Mouse (Mus musculus): ENCODE measurements around the gene Prkcd.
A peak's percentile ranks its signal among the peaks of the same experiment; 100 is the strongest.

Prkcd gene

GRCm38 (mm10) chr14:30635219-30635910, 9.4 kb upstream of the Prkcd start:
- no peak for DNase-seq (ENCODE audit: low spot score in 2 of 2)

- no peak for DNase-seq (ENCODE audit: low spot score in 2 of 2)
Measured at GRCm38 (mm10) chr14:30634418-30634817, 8.4 kb upstream of the Prkcd start.

GRCm38 (mm10) chr14:30633708-30634107, 7.7 kb upstream of the Prkcd start:
- no peak for DNase-seq (ENCODE audit: low spot score in 2 of 2)

- DNase-seq (ENCODE audit: low spot score in 2 of 2), result no peak
Measured at GRCm38 (mm10) chr14:30631834-30632233, 5.8 kb upstream of the Prkcd start.

GRCm38 (mm10) chr14:30630811-30631576, 5.0 kb upstream of the Prkcd start:
- DNase-seq (ENCODE audit: low spot score in 2 of 2), result no peak

GRCm38 (mm10) chr14:30629839-30630238, 3.8 kb upstream of the Prkcd start:
- no peak for DNase-seq (ENCODE audit: low spot score in 2 of 2)

GRCm38 (mm10) chr14:30628235-30628634, 2.2 kb upstream of the Prkcd start:
- DNase-seq (ENCODE audit: low spot score in 2 of 2), result no peak

GRCm38 (mm10) chr14:30626756-30627742, 1.0 kb upstream of the Prkcd start:
- no peak for DNase-seq (ENCODE audit: low spot score in 2 of 2)

GRCm38 (mm10) chr14:30625131-30625807, 741 bp downstream of the Prkcd start:
- peak; percentile 42 to 45 for DNase-seq (ENCODE audit: low spot score in 2 of 2)

- DNase-seq (ENCODE audit: low spot score in 2 of 2), result no peak
Measured at GRCm38 (mm10) chr14:30624277-30624721, 1.7 kb downstream of the Prkcd start.

- DNase-seq (ENCODE audit: low spot score in 2 of 2), result no peak
Measured at GRCm38 (mm10) chr14:30622556-30622955, 3.5 kb downstream of the Prkcd start.

GRCm38 (mm10) chr14:30622130-30622529, 3.9 kb downstream of the Prkcd start:
- no peak for DNase-seq (ENCODE audit: low spot score in 2 of 2)

GRCm38 (mm10) chr14:30619982-30620578, 5.9 kb downstream of the Prkcd start:
- DNase-seq (ENCODE audit: low spot score in 2 of 2), result no peak

- DNase-seq (ENCODE audit: low spot score in 2 of 2), result no peak
Measured at GRCm38 (mm10) chr14:30618746-30619275, 7.2 kb downstream of the Prkcd start.

GRCm38 (mm10) chr14:30616751-30617150, 9.3 kb downstream of the Prkcd start:
- no peak for DNase-seq (ENCODE audit: low spot score in 2 of 2)

GRCm38 (mm10) chr14:30612962-30613715, 12.9 kb downstream of the Prkcd start:
- DNase-seq (ENCODE audit: low spot score in 2 of 2), result no peak

- peak; percentile 65 to 81 for DNase-seq (ENCODE audit: low spot score in 2 of 2)
Measured at GRCm38 (mm10) chr14:30612523-30612922, 13.5 kb downstream of the Prkcd start.

GRCm38 (mm10) chr14:30610940-30611339, 15.1 kb downstream of the Prkcd start:
- no peak for DNase-seq (ENCODE audit: low spot score in 2 of 2)

GRCm38 (mm10) chr14:30610304-30610703, 15.7 kb downstream of the Prkcd start:
- no peak for DNase-seq (ENCODE audit: low spot score in 2 of 2)

GRCm38 (mm10) chr14:30609499-30609898, 16.5 kb downstream of the Prkcd start:
- no peak for DNase-seq (ENCODE audit: low spot score in 2 of 2)

All from spleen, postnatal 14 days (tissue).